Mouse (Mus musculus): ENCODE data around the gene Fiz1. TPM values are rescaled to one million over a fixed set of nuclear protein-coding genes. Genes with fewer than 3 reads are reported as not detected.

Gene Fiz1
- polyA plus RNA-seq, 1 experiment from 2014 or later: 46.4 TPM

DNA sequence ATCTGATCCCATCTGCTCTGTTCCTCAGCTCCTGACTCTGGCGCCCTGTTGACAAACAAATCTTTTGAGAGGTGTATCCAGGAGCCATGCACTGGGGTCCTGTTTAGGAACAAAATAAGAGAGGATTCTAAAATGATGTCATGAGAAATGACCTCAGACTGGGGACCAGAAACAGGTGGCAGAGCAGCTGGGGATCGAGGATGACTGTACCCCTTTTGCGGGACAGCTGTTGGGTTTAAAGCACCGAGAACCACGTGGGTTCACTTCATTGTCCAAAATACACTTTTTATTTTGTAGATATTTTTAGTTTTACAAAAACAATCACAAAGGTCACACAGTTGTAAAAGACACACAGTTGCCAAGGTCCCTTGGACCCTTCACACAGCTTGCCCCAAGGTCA, 49.5 kb downstream of the Fiz1 start:
- 73% methylated on average over 5 of the region's 5 CpGs for WGBS
- no peaks in the 10 kb centered on the region for H3K4me1 ChIP-seq (ENCODE audit: insufficient read depth)
- ATAC-seq (ENCODE audit: insufficient read depth) (no peak), DNase-seq (no peak)
- no peaks in the 10 kb centered on the region for H3K9me3 ChIP-seq (ENCODE audit: low read depth, low read length)
- H3K27ac ChIP-seq (ENCODE audit: low read depth): no peak overlapping the region
- no peak overlapping the region for H3K4me2 ChIP-seq
- H3K36me3 ChIP-seq (ENCODE audit: insufficient read depth): no peaks in the 10 kb centered on the region
- TF ChIP-seq CTCF (IDR thresholded peaks at IDR 0.05; ENCODE audit: low read depth): no peak
- no peak overlapping the region for H3K4me3 ChIP-seq (ENCODE audit: low read depth, low read length)
- H3K27me3 ChIP-seq (ENCODE audit: insufficient read depth, low read length): no peaks in the 10 kb centered on the region
- no peak overlapping the region for H3K9ac ChIP-seq

DNA sequence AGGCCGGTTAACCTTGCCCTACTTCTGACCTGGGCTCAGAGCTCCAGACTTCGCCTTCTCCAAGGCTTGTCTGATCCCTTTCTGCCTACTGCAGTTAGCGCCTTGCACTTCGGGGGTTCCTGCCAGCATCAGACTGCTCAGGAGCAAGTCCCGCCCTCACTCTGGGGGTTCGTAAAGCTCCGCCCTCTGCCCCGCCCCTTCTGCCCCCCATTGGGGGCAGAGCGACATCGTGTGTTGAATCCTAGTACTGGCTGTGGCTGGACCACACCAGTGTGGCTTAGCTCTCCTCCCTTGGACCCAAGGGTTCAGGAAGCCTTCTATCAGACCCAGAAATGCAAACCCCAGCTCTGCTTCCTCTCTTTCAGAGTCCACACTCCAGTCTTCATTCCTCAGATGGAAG, 50.2 kb downstream of the Fiz1 start, which contains the start of gene Sbk2:
Gene Sbk2, minus strand, starts transcription at position 135 of the 400 bp plus-strand sequence.
- Histone ChIP-seq H3K27me3 (ENCODE audit: insufficient read depth, low read length) (no peaks in the 10 kb centered on the region), H3K4me2 (peak within 1 kb of the TSS; percentile 32; the same call in 1 of the 2 replicates), H3K36me3 (ENCODE audit: insufficient read depth) (no peaks in the 10 kb centered on the region), H3K4me1 (ENCODE audit: insufficient read depth) (no peaks in the 10 kb centered on the region), H3K27ac (ENCODE audit: low read depth) (no peak within 1 kb of the TSS), H3K9ac (no peak within 1 kb of the TSS), H3K4me3 (ENCODE audit: low read depth, low read length) (no peak within 1 kb of the TSS), H3K9me3 (ENCODE audit: low read depth, low read length) (no peaks in the 10 kb centered on the region)
- TF ChIP-seq CTCF (IDR thresholded peaks at IDR 0.05; ENCODE audit: low read depth): peak; percentile 79
- peak; percentile 89 for ATAC-seq (ENCODE audit: insufficient read depth)
- DNase-seq: peak; percentile 89
- WGBS: 4% methylated on average over 10 of the region's 10 CpGs

DNA sequence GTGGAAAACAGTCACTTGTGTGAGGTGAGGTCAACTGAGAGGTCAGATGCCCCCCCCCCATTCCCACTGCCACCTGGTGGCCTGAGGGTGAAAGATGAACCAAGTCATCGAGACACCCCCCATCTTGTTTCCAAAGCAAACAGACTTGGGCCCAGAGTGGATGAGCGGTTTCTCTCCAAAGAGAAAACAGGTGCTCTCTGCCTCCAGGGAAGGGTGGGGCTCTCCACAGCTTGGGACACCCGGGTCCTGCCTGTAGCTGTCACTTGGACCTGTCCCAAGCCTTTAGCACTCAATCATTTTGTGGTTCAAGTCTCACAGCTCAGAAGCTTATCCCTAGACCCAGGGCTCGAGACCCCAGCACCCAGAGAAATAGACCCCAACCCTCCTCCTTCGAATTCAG, 51.0 kb downstream of the Fiz1 start:
- DNase-seq: no peak
- TF ChIP-seq CTCF (IDR thresholded peaks at IDR 0.05; ENCODE audit: low read depth): no peak

DNA sequence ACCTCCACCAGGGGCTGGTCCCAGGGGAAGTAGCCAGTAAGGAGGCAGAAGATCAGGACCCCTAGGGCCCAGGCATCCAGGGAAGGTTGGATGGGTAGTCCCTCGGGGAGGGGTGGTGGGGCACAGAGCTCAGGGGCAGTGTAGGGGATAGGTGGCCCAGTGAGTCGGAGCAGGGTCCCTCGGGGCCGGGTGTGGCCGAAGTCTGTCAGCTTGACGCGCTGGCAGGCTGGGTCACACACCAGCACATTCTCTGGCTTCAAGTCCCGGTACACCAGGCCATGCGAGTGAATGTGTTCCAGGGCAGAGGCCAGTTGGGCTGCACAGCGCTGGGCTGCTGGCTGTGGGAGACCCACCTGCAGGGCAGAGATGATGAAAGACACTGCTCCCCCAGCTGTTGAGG, 57.1 kb downstream of the Fiz1 start:
- TF ChIP-seq CTCF (IDR thresholded peaks at IDR 0.05; ENCODE audit: low read depth): no peak
- WGBS: 78% methylated on average over 10 of the region's 10 CpGs
- ATAC-seq (ENCODE audit: insufficient read depth): no peak

More for the DNA sequence above, 51.0 kb downstream of the Fiz1 start:
- H3K4me3 ChIP-seq (ENCODE audit: low read depth, low read length): no peak overlapping the region
- ATAC-seq (ENCODE audit: insufficient read depth): peak; percentile 41; the same call in 1 of the 2 replicates
- no peaks in the 10 kb centered on the region for H3K27me3 ChIP-seq (ENCODE audit: insufficient read depth, low read length)
- no peaks in the 10 kb centered on the region for H3K36me3 ChIP-seq (ENCODE audit: insufficient read depth)
- no peaks in the 10 kb centered on the region for H3K9me3 ChIP-seq (ENCODE audit: low read depth, low read length)
- H3K27ac ChIP-seq (ENCODE audit: low read depth): no peak overlapping the region
- WGBS: 68% methylated on average over 5 of the region's 5 CpGs
- no peak overlapping the region for H3K9ac ChIP-seq
- no peak overlapping the region for H3K4me2 ChIP-seq
- no peaks in the 10 kb centered on the region for H3K4me1 ChIP-seq (ENCODE audit: insufficient read depth)

More for the DNA sequence above, 57.1 kb downstream of the Fiz1 start:
- Histone ChIP-seq H3K27ac (ENCODE audit: low read depth) (no peak overlapping the region), H3K4me2 (no peak overlapping the region), H3K9me3 (ENCODE audit: low read depth, low read length) (no peaks in the 10 kb centered on the region), H3K36me3 (ENCODE audit: insufficient read depth) (no peaks in the 10 kb centered on the region), H3K27me3 (ENCODE audit: insufficient read depth, low read length) (no peaks in the 10 kb centered on the region), H3K9ac (no peak overlapping the region), H3K4me1 (ENCODE audit: insufficient read depth) (peaks cover 8% of the 10 kb centered on the region; the same call in 1 of the 2 replicates), H3K4me3 (ENCODE audit: low read depth, low read length) (no peak overlapping the region)
- DNase-seq: no peak

Other genes with a start within 250 kb of the Fiz1 start
- gene Fam71e2, start 243.4 kb downstream of the Fiz1 start, polyA plus RNA-seq (2014; fragmentation: Nextera tagmentation; extraction: Ambion mirVana): not detected in 2 replicates
- not detected in 2 replicates for gene Il11, start 231.8 kb downstream of the Fiz1 start, polyA plus RNA-seq (2014; fragmentation: Nextera tagmentation; extraction: Ambion mirVana)
- gene Tmem190, start 231.8 kb downstream of the Fiz1 start, polyA plus RNA-seq (2014; fragmentation: Nextera tagmentation; extraction: Ambion mirVana): not detected in 2 replicates
- gene Tmem238, start 225.0 kb downstream of the Fiz1 start, polyA plus RNA-seq (2014; fragmentation: Nextera tagmentation; extraction: Ambion mirVana): 11.6 and 11.7 TPM in 2 replicates
- 294 and 337 TPM in 2 replicates for gene Rpl28, start 221.8 kb downstream of the Fiz1 start, polyA plus RNA-seq (2014; fragmentation: Nextera tagmentation; extraction: Ambion mirVana)
- 428 and 470 TPM in 2 replicates for gene Ube2s, start 202.1 kb downstream of the Fiz1 start, polyA plus RNA-seq (2014; fragmentation: Nextera tagmentation; extraction: Ambion mirVana)
- gene Shisa7, start 170.0 kb downstream of the Fiz1 start, polyA plus RNA-seq (2014; fragmentation: Nextera tagmentation; extraction: Ambion mirVana): 1.1 and 1.3 TPM in 2 replicates
- 5.8 and 6.1 TPM in 2 replicates for gene Isoc2b, start 144.4 kb downstream of the Fiz1 start, polyA plus RNA-seq (2014; fragmentation: Nextera tagmentation; extraction: Ambion mirVana)
- gene Isoc2a, start 137.5 kb downstream of the Fiz1 start, polyA plus RNA-seq (2014; fragmentation: Nextera tagmentation; extraction: Ambion mirVana): 0.88 and 0.91 TPM in 2 replicates
- gene Gm36210, start 108.2 kb downstream of the Fiz1 start, polyA plus RNA-seq (2014; fragmentation: Nextera tagmentation; extraction: Ambion mirVana): not detected in 2 replicates
- gene Zfp628, start 99.5 kb downstream of the Fiz1 start, polyA plus RNA-seq (2014; fragmentation: Nextera tagmentation; extraction: Ambion mirVana): 4.2 and 4.3 TPM in 2 replicates
- 1.4 and 2.3 TPM in 2 replicates for gene Nat14, start 92.7 kb downstream of the Fiz1 start, polyA plus RNA-seq (2014; fragmentation: Nextera tagmentation; extraction: Ambion mirVana)
- gene Ssc5d, start 88.9 kb downstream of the Fiz1 start, polyA plus RNA-seq (2014; fragmentation: Nextera tagmentation; extraction: Ambion mirVana): 2.1 and 2.2 TPM in 2 replicates
- gene Sbk2, start 50.3 kb downstream of the Fiz1 start, polyA plus RNA-seq (2014; fragmentation: Nextera tagmentation; extraction: Ambion mirVana): 0.13 and 0.46 TPM in 2 replicates
- gene Sbk3, start 43.5 kb downstream of the Fiz1 start, polyA plus RNA-seq (2014; fragmentation: Nextera tagmentation; extraction: Ambion mirVana): 0.76 and 0.87 TPM in 2 replicates
- gene Zfp579, start 18.5 kb downstream of the Fiz1 start, polyA plus RNA-seq (2014; fragmentation: Nextera tagmentation; extraction: Ambion mirVana): 35.1 and 35.9 TPM in 2 replicates
- gene Zfp524, start 282 bp downstream of the Fiz1 start, polyA plus RNA-seq (2014; fragmentation: Nextera tagmentation; extraction: Ambion mirVana): 13.6 and 13.8 TPM in 2 replicates
- 0.74 TPM in 1 of 2 replicates, not detected in the other for gene Gm44973, start 799 bp upstream of the Fiz1 start, polyA plus RNA-seq (2014; fragmentation: Nextera tagmentation; extraction: Ambion mirVana)
- 7.4 TPM in 2 replicates for gene Zfp865, start 5.7 kb upstream of the Fiz1 start, polyA plus RNA-seq (2014; fragmentation: Nextera tagmentation; extraction: Ambion mirVana)
- 5.6 and 6.0 TPM in 2 replicates for gene Ccdc106, start 5.9 kb upstream of the Fiz1 start, polyA plus RNA-seq (2014; fragmentation: Nextera tagmentation; extraction: Ambion mirVana)
- gene 4632433K11Rik, start 19.4 kb upstream of the Fiz1 start, polyA plus RNA-seq (2014; fragmentation: Nextera tagmentation; extraction: Ambion mirVana): not detected in 2 replicates
- gene Zfp784, start 23.7 kb upstream of the Fiz1 start, polyA plus RNA-seq (2014; fragmentation: Nextera tagmentation; extraction: Ambion mirVana): 4.2 and 4.6 TPM in 2 replicates
- gene Zfp580, start 36.8 kb upstream of the Fiz1 start, polyA plus RNA-seq (2014; fragmentation: Nextera tagmentation; extraction: Ambion mirVana): 44.5 and 45.1 TPM in 2 replicates
- gene U2af2, start 47.4 kb upstream of the Fiz1 start, polyA plus RNA-seq (2014; fragmentation: Nextera tagmentation; extraction: Ambion mirVana): 145 and 162 TPM in 2 replicates
- gene Epn1, start 65.5 kb upstream of the Fiz1 start, polyA plus RNA-seq (2014; fragmentation: Nextera tagmentation; extraction: Ambion mirVana): 76.0 and 77.9 TPM in 2 replicates
- gene Rfpl4, start 102.3 kb upstream of the Fiz1 start, polyA plus RNA-seq (2014; fragmentation: Nextera tagmentation; extraction: Ambion mirVana): not detected in 2 replicates
- 0.31 and 0.61 TPM in 2 replicates for gene Rasl2-9, start 111.3 kb upstream of the Fiz1 start, polyA plus RNA-seq (2014; fragmentation: Nextera tagmentation; extraction: Ambion mirVana)
- 0.03 TPM in 1 of 2 replicates, not detected in the other for gene Vmn1r55, start 135.0 kb upstream of the Fiz1 start, polyA plus RNA-seq (2014; fragmentation: Nextera tagmentation; extraction: Ambion mirVana)
- not detected in 2 replicates for gene Vmn1r56, start 182.1 kb upstream of the Fiz1 start, polyA plus RNA-seq (2014; fragmentation: Nextera tagmentation; extraction: Ambion mirVana)
- not detected in 2 replicates for gene Vmn1r57, start 203.8 kb upstream of the Fiz1 start, polyA plus RNA-seq (2014; fragmentation: Nextera tagmentation; extraction: Ambion mirVana)